In genomic region chr11:88479498-88479897, GRCm38 (mm10) we compare ENCODE assay signal across 13 mouse cellular contexts.
A peak's percentile ranks its signal among the peaks of the same experiment; 100 is the strongest.
DNase-seq lines count a peak whose midpoint lies in the region; ATAC-seq lines count a peak whose summit lies in the region.
"Had no signal": no experiment of that assay in that cellular context is flagged by ENCODE, and none has a peak within 500 bp of the region (broad histone marks: within the 10 kb centered on the region; RNA-seq: fewer than 3 reads in every experiment).

No protein-coding gene starts in this region.

- H3K9me3 ChIP-seq in hindbrain, embryonic 10.5 days, result no peaks in the 10 kb centered on the region
- H3K9me3 ChIP-seq in hindbrain, embryonic 16.5 days (ENCODE audit: control insufficient read depth, low read length), result no peaks in the 10 kb centered on the region
- H3K9me3 ChIP-seq in forebrain, embryonic 13.5 days (replicated peaks), result no peaks in the 10 kb centered on the region
- H3K9me3 ChIP-seq in midbrain, embryonic 13.5 days, result no peaks in the 10 kb centered on the region
- H3K9me3 ChIP-seq: liver, embryonic 12.5 days had no signal

- no peaks in the 10 kb centered on the region for H3K27me3 ChIP-seq in hindbrain, embryonic 10.5 days (ENCODE audit: insufficient read depth, poor library complexity, severe bottlenecking)
- H3K27me3 ChIP-seq in hindbrain, embryonic 16.5 days (replicated peaks; ENCODE audit: control insufficient read depth, insufficient read depth, low read length), result no peaks in the 10 kb centered on the region
- no peaks in the 10 kb centered on the region for H3K27me3 ChIP-seq in forebrain, embryonic 13.5 days
- H3K27me3 ChIP-seq in midbrain, embryonic 13.5 days, result no peaks in the 10 kb centered on the region
- H3K27me3 ChIP-seq: liver, embryonic 12.5 days had no signal

- no peak overlapping the region for H3K9ac ChIP-seq in hindbrain, embryonic 16.5 days (ENCODE audit: low read depth, low read length)
- 0 out of 2 replicates have a peak overlapping the region, but pooled peaks have one; percentile 34 for H3K9ac ChIP-seq in forebrain, embryonic 13.5 days
- H3K9ac ChIP-seq in midbrain, embryonic 13.5 days (replicated peaks), result no peak overlapping the region
- H3K9ac ChIP-seq: liver, embryonic 12.5 days had no signal

- H3K4me2 ChIP-seq in hindbrain, embryonic 16.5 days (ENCODE audit: low read length), result no peak overlapping the region
- H3K4me2 ChIP-seq in forebrain, embryonic 13.5 days, result no peak overlapping the region
- H3K4me2 ChIP-seq in midbrain, embryonic 13.5 days (replicated peaks), result no peak overlapping the region
- H3K4me2 ChIP-seq: liver, embryonic 12.5 days had no signal

- H3K27ac ChIP-seq in hindbrain, embryonic 10.5 days, result peak overlapping the region; percentile 94
- no peak overlapping the region for H3K27ac ChIP-seq in hindbrain, embryonic 16.5 days (ENCODE audit: low read depth, low read length)
- H3K27ac ChIP-seq in forebrain, embryonic 13.5 days, result peak overlapping the region; percentile 57
- H3K27ac ChIP-seq in midbrain, embryonic 13.5 days, result peak overlapping the region; percentile 96
- H3K27ac ChIP-seq: liver, embryonic 12.5 days; stomach, postnatal 0 days had no signal

- peaks cover 54% of the 10 kb centered on the region for H3K36me3 ChIP-seq in hindbrain, embryonic 10.5 days
- no peaks in the 10 kb centered on the region for H3K36me3 ChIP-seq in hindbrain, embryonic 16.5 days (ENCODE audit: control insufficient read depth, insufficient read depth, low read length)
- H3K36me3 ChIP-seq in forebrain, embryonic 13.5 days (ENCODE audit: poor library complexity, severe bottlenecking), result 0 out of 2 replicates have a peak, but pooled peaks cover 13% of the 10 kb centered on the region
- H3K36me3 ChIP-seq in midbrain, embryonic 13.5 days, result peaks cover 3% of the 10 kb centered on the region; the same call in 1 of the 2 replicates
- H3K36me3 ChIP-seq: liver, embryonic 12.5 days had no signal

- 81% methylated on average over 5 of the region's 5 CpGs for WGBS in hindbrain, embryonic 10.5 days
- 59% methylated on average over 5 of the region's 5 CpGs for WGBS in hindbrain, embryonic 16.5 days
- 69% methylated on average over 5 of the region's 5 CpGs for WGBS in forebrain, embryonic 13.5 days
- 44% methylated on average over 5 of the region's 5 CpGs for WGBS in midbrain, embryonic 13.5 days

- H3K4me1 ChIP-seq in hindbrain, embryonic 10.5 days (replicated peaks), result peaks cover 92% of the 10 kb centered on the region
- peaks cover 40% of the 10 kb centered on the region for H3K4me1 ChIP-seq in hindbrain, embryonic 16.5 days (ENCODE audit: control insufficient read depth, insufficient read depth, low read depth, low read length)
- H3K4me1 ChIP-seq in forebrain, embryonic 13.5 days, result peaks cover 82% of the 10 kb centered on the region
- peaks cover 83% of the 10 kb centered on the region for H3K4me1 ChIP-seq in midbrain, embryonic 13.5 days (replicated peaks)

- DNase-seq in hindbrain, embryonic 10.5 days (ENCODE audit: low spot score), result no peak
- peak; percentile 16 for DNase-seq in adipocyte (ENCODE audit: low spot score)
- no peak for DNase-seq in kidney, postnatal 14 days
- DNase-seq in right cerebral cortex, postnatal 10 days (ENCODE audit: low spot score in 2 of 2), result no peak
- DNase-seq: adrenal gland, postnatal 10 days; heart, postnatal 4 days; kidney, adult 8-10 months; spleen, adult 18-20 months had no signal

- H3K4me3 ChIP-seq in hindbrain, embryonic 10.5 days, result no peak overlapping the region
- no peak overlapping the region for H3K4me3 ChIP-seq in hindbrain, embryonic 16.5 days (ENCODE audit: low read length)
- H3K4me3 ChIP-seq in forebrain, embryonic 13.5 days, result no peak overlapping the region
- no peak overlapping the region for H3K4me3 ChIP-seq in midbrain, embryonic 13.5 days (replicated peaks)
- H3K4me3 ChIP-seq: liver, embryonic 12.5 days had no signal

- ATAC-seq in hindbrain, embryonic 16.5 days, result no peak
- no peak for ATAC-seq in forebrain, embryonic 13.5 days
- ATAC-seq in midbrain, embryonic 13.5 days, result no peak
- ATAC-seq: liver, embryonic 12.5 days had no signal
